Mouse (Mus musculus) heart, embryonic 11.5 days (tissue): ENCODE data around the gene Duoxa1. TPM values are rescaled to one million over a fixed set of nuclear protein-coding genes. Genes with fewer than 3 reads are reported as not detected.
"Not testable (repeated sequence)": the region's sequence is repeated elsewhere in the genome, so short reads cannot be mapped to it uniquely, and the experiment has no call there.

ENCODE experiments used
- ATAC-seq: fragments of 200-750 bp; cut with Nextera tagmentation; replicated peaks from 2 replicates; pipeline ENCODE4 v1.8.0; 2017; ENCODE audit warnings: moderate library complexity; ENCODE audit not compliant: insufficient number of reproducible peaks, low FRiP score, low TSS enrichment
- H3K27ac ChIP-seq: fragments of 300-500 bp; sonication (generic); 2 replicates; pipeline ENCODE4 v1.5.1; 2014; ENCODE audit warnings: mild to moderate bottlenecking, low read depth, low read length
- H3K27me3 ChIP-seq: fragments of 300-500 bp; sonication (generic); 2 replicates; pipeline ENCODE4 v1.6.1; 2014; ENCODE audit warnings: mild to moderate bottlenecking, low read length, mixed read lengths; ENCODE audit not compliant: control insufficient read depth, insufficient read depth
- H3K36me3 ChIP-seq: fragments of 300-500 bp; sonication (generic); 2 replicates; pipeline ENCODE4 v1.6.1; 2014; ENCODE audit warnings: mild to moderate bottlenecking, low read length, moderate library complexity, mixed read lengths; ENCODE audit not compliant: control insufficient read depth, insufficient read depth
- H3K4me1 ChIP-seq: fragments of 300-500 bp; sonication (generic); 2 replicates; pipeline ENCODE4 v1.6.1; 2014; ENCODE audit warnings: low read length; ENCODE audit not compliant: control insufficient read depth, insufficient read depth
- H3K4me2 ChIP-seq: fragments of 300-500 bp; sonication (generic); 2 replicates; pipeline ENCODE4 v1.6.1; 2014; ENCODE audit warnings: mild to moderate bottlenecking, moderate library complexity
- H3K4me3 ChIP-seq: fragments of 300-500 bp; sonication (generic); 2 replicates; pipeline ENCODE4 v1.5.1; 2014; ENCODE audit warnings: low read depth, low read length
- H3K9ac ChIP-seq: fragments of 300-500 bp; sonication (generic); 2 replicates; pipeline ENCODE4 v1.6.1; 2014; ENCODE audit warnings: mild to moderate bottlenecking, low read depth, low read length, moderate library complexity
- H3K9me3 ChIP-seq: fragments of 300-500 bp; sonication (generic); replicated peaks from 2 replicates; pipeline ENCODE4 v1.6.1; 2016; ENCODE audit warnings: low read length; ENCODE audit not compliant: control insufficient read depth
- WGBS: fragments of 180-500 bp; shearing (Covaris S2); extraction: QIAGEN DNeasy Blood & Tissue Kit; methylation state at CpG from one replicate; pipeline ENCODE4 v1.1.7; 2014; ENCODE audit not compliant: insufficient replicate concordance; 5-methylcytosine and 5-hydroxymethylcytosine counted together
- polyA plus RNA-seq: library from polyadenylated mRNA; unstranded; fragments of >200 nt; fragmentation: Nextera tagmentation; extraction: Ambion mirVana; gene quantifications from 2 replicates; pipeline ENCODE4 v1.2.1, GENCODE M21; 2014

Gene Duoxa1
- polyA plus RNA-seq, 1 experiment from 2014 or later: not detected

DNA sequence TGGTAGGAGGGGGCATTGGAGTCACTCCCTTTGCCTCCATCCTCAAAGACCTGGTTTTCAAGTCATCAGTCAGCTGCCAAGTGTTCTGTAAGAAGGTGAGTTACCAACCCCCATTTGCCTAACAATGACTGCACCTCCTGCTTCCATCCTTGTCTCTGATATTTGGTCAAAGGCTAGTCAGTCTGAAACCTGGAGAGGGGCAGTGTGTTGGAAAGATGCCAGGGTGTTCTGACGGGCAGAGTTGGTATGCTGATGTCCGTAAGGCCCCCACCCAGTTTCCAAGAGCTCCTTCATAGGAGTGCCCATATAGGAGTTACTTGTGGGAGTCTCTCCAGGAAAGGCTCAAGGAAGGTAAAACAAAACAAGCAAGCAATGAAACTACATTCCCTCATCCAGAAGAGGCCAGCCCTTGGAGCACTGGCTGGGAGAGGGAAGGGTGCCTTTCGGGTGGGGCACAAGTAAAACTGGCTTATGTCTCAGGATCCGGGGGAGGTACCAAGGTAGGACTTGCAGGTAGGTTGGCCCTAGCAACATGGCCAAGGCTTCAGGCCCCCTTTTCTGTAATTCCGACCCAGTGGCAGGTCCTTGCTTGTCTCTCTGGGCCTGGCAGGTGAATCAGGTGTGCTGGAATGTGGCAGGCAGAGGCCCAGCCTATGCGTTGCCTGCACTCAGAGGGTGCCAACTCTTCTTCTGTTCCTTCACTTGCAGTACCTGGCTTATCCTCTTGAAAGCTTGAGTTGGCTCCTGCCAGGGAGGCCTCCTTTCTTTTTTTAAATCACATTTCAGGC is 31.8 kb upstream of the Duoxa1 start:
- WGBS: 79% methylated on average over 6 of the region's 6 CpGs
- Histone ChIP-seq H3K27me3 (0 out of 2 replicates have a peak, but pooled peaks cover 3% of the 10 kb centered on the region), H3K4me3 (no peak overlapping the region), H3K4me1 (peaks cover 16% of the 10 kb centered on the region), H3K36me3 (no peaks in the 10 kb centered on the region), H3K4me2 (no peak overlapping the region), H3K9ac (no peak overlapping the region), H3K27ac (no peak overlapping the region), H3K9me3 (no peaks in the 10 kb centered on the region)
- ATAC-seq: no peak

DNA sequence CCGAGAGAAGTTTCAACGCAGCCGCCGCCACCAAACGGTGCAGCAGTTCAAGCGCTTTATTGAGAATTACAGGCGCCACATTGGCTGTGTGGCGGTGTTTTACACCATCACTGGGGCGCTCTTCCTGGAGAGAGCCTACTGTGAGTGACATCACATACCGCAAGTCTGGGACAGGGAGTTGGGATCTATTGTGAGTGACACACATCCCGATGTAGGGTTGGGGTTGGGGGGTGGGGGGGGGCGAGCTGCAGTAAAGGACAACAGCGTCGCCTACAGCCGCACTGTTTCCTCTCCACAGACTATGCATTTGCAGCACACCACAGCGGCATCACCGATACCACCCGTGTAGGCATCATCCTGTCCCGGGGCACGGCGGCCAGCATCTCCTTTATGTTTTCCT is 23.8 kb upstream of the Duoxa1 start:
- H3K27me3 ChIP-seq: peaks cover 4% of the 10 kb centered on the region; the same call in 1 of the 2 replicates
- no peak for ATAC-seq
- H3K9me3 ChIP-seq: no peaks in the 10 kb centered on the region
- 0 out of 2 replicates have a peak, but pooled peaks cover 6% of the 10 kb centered on the region for H3K4me1 ChIP-seq
- no peak overlapping the region for H3K4me3 ChIP-seq
- peak overlapping the region; percentile 37 for H3K4me2 ChIP-seq
- no peak overlapping the region for H3K9ac ChIP-seq
- H3K27ac ChIP-seq: no peak overlapping the region
- WGBS: 49% methylated on average over 21 of the region's 21 CpGs
- no peaks in the 10 kb centered on the region for H3K36me3 ChIP-seq

DNA sequence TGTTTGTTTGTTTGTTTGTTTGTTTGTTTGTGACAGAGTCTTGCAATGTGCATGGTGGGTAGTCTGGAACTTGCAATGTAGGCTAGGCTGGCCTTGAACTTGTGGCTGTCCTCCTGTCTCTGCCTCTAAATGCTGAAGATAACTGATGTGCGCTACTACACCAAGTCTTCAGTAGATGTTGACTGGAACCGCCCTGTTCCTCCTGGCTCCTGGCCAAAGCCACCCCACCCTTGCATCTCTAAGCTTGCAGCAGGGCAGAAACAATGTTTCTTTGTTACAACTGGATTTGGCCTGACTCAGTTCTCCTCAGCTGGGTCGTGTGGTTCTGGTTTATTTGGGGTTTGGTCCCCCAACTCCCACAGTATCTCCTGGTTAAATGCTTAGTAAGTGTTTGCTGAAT is 20.6 kb upstream of the Duoxa1 start:
- H3K27ac ChIP-seq: no peak overlapping the region
- WGBS: 58% methylated on average over 3 of the region's 3 CpGs

DNA sequence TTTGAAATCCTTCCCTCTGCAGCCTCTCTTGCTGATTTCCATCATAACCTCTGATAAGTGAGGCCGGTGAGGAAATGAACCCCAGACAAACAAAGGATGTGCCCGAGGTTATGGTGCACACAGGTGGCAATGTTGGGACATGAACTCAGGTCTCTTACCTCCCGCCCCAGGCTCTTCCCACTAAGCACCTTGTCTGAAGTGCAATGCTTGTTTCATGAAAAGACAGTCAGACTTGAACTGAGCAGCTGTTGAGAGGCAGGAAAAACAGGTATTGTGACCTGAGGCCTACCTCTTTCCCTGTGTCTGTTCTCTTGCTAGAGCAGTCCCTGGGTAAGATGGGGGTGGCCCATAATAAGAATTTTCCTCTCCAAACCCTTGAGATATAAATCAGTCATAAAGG is 18.7 kb upstream of the Duoxa1 start:
- 78% methylated on average over 3 of the region's 3 CpGs for WGBS
- Histone ChIP-seq H3K4me1 (0 out of 2 replicates have a peak, but pooled peaks cover 6% of the 10 kb centered on the region), H3K9me3 (no peaks in the 10 kb centered on the region), H3K4me3 (no peak overlapping the region), H3K27me3 (peaks cover 4% of the 10 kb centered on the region; the same call in 1 of the 2 replicates), H3K4me2 (no peak overlapping the region), H3K27ac (no peak overlapping the region), H3K36me3 (no peaks in the 10 kb centered on the region), H3K9ac (no peak overlapping the region)
- no peak for ATAC-seq

More for the DNA sequence above, 20.6 kb upstream of the Duoxa1 start:
- Histone ChIP-seq H3K9ac (no peak overlapping the region), H3K36me3 (no peaks in the 10 kb centered on the region), H3K4me3 (no peak overlapping the region), H3K9me3 (no peaks in the 10 kb centered on the region), H3K4me2 (no peak overlapping the region), H3K4me1 (0 out of 2 replicates have a peak, but pooled peaks cover 6% of the 10 kb centered on the region), H3K27me3 (peaks cover 4% of the 10 kb centered on the region; the same call in 1 of the 2 replicates)
- ATAC-seq: no peak

DNA sequence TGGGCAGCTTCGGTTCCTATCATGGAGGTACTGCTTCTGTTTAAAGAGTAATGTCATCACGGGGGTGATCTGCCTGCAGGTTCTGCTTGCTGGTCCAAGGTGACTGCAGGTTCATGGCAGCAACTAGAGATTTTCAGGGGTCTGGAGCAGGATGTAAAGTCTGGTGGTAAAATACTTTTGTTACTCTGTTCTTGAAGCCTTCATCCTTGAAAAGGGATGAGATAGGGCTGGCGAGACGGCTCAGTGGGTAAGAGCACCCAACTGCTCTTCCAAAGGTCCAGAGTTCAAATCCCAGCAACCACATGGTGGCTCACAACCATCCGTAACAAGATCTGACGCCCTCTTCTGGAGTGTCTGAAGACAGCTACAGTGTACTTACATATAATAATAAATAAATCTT is 16.8 kb upstream of the Duoxa1 start:
- not testable (repeated sequence) for ATAC-seq, H3K9ac ChIP-seq, H3K9me3 ChIP-seq, H3K4me1 ChIP-seq, H3K4me2 ChIP-seq, H3K27ac ChIP-seq, H3K4me3 ChIP-seq, H3K27me3 ChIP-seq, H3K36me3 ChIP-seq
- 79% methylated on average over 4 of the region's 6 CpGs for WGBS

DNA sequence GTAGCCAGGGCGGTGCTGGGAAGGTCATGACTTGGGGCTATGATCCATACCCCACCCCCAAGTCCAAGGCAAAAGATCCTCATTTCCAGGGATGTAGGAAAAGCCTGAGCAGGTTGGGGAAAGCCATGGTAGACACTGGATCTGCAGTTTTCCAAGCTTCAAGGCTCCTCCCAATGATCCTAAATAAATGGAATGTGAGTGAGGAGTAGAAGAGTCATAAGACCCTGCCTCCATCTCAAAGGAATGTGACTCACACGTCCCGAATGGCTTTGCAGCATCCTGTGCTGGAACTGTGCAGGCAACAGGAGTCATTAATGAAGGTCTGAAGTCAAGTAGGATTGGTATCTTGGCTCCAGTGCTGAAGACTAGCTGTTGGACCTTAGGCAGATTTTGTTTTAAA is 14.5 kb upstream of the Duoxa1 start:
- no peaks in the 10 kb centered on the region for H3K9me3 ChIP-seq
- WGBS: 53% methylated on average over 3 of the region's 3 CpGs
- no peak for ATAC-seq
- no peaks in the 10 kb centered on the region for H3K36me3 ChIP-seq
- no peak overlapping the region for H3K4me3 ChIP-seq
- no peaks in the 10 kb centered on the region for H3K27me3 ChIP-seq
- no peak overlapping the region for H3K27ac ChIP-seq
- no peak overlapping the region for H3K9ac ChIP-seq
- no peaks in the 10 kb centered on the region for H3K4me1 ChIP-seq
- H3K4me2 ChIP-seq: no peak overlapping the region

DNA sequence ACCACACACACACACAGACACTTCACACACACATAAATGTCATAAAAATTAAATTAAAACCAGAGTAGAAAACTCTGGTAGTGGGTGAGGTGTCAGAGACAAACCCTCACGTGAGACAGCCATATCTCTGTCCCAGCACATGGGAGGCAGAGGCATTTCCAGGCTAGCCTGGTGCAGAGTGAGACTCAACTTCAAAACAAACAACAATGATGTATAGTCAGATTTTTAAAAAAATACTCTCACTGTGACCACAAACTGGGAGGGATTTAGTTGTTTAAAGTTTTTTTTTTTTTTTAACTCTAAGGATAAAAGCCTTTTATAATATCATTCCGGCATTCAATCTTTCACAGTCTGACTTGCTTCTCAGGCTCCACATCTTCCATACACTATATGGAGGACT is 11.8 kb upstream of the Duoxa1 start:
- Histone ChIP-seq H3K27me3 (no peaks in the 10 kb centered on the region), H3K9ac (no peak overlapping the region), H3K4me1 (no peaks in the 10 kb centered on the region), H3K27ac (no peak overlapping the region), H3K9me3 (no peaks in the 10 kb centered on the region), H3K36me3 (no peaks in the 10 kb centered on the region), H3K4me3 (no peak overlapping the region), H3K4me2 (no peak overlapping the region)
- no peak for ATAC-seq
- 66% methylated on average over 2 of the region's 2 CpGs for WGBS

DNA sequence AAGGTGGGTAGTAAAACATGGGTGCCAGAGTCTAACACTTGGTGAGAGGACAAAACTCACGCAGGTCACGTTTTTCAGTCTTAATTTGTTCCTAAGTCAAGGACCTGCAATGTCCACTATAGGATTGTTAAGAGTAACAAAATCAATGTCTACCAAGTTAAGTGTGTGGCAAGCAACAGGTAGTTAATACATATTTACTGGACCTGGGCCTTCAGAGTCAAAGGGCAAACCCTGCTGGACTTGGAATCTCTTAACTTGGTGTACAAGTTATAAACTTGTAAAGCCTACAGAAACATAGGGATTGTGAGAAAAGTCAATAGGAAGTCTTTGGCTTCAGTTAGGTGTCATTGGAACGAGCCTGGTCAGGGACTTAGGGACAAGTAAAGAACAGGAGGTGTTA is 11.1 kb upstream of the Duoxa1 start:
- no peak overlapping the region for H3K4me3 ChIP-seq
- WGBS: 71% methylated on average over 3 of the region's 3 CpGs
- ATAC-seq: no peak
- H3K4me2 ChIP-seq: no peak overlapping the region
- no peak overlapping the region for H3K9ac ChIP-seq
- H3K27me3 ChIP-seq: no peaks in the 10 kb centered on the region
- no peak overlapping the region for H3K27ac ChIP-seq
- no peaks in the 10 kb centered on the region for H3K4me1 ChIP-seq
- no peaks in the 10 kb centered on the region for H3K36me3 ChIP-seq
- no peaks in the 10 kb centered on the region for H3K9me3 ChIP-seq

DNA sequence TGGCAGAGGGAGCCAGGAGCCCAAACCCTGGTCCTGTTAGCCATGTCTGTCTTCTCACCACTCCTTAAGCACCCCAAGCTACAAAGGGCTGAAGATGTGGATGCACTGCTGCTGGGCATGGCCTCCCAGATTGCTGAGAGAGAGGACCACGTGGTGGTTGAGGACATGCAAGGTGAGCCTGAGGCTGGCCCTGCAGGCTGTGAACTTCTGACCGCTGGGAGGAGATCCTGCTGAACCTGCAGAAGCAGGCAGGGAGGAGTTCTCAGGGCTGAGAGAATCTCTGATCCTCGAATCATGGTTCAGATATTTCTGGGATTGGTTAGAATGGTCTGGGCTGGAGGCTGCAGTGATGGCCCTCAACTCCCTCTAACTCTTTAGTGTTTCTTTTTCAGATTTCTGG is 10.4 kb upstream of the Duoxa1 start:
- H3K4me3 ChIP-seq: no peak overlapping the region
- 49% methylated on average over 3 of the region's 3 CpGs for WGBS
- no peaks in the 10 kb centered on the region for H3K9me3 ChIP-seq
- no peak overlapping the region for H3K27ac ChIP-seq
- H3K27me3 ChIP-seq: peaks cover 2% of the 10 kb centered on the region; the same call in 1 of the 2 replicates
- no peak for ATAC-seq
- no peaks in the 10 kb centered on the region for H3K4me1 ChIP-seq
- no peak overlapping the region for H3K4me2 ChIP-seq
- no peak overlapping the region for H3K9ac ChIP-seq
- H3K36me3 ChIP-seq: no peaks in the 10 kb centered on the region
